Mouse (Mus musculus) frontal cortex, postnatal 10 days (tissue): ENCODE data around the gene Ptch1.

Experiments used
- DNase-seq, 2 experiments: peaks; one replicate each; pipeline ENCODE4 v3.0.0; 2022; ENCODE audit warnings: low spot score in 2 of 2, mixed read lengths in 1 of 2

Gene Ptch1

DNA sequence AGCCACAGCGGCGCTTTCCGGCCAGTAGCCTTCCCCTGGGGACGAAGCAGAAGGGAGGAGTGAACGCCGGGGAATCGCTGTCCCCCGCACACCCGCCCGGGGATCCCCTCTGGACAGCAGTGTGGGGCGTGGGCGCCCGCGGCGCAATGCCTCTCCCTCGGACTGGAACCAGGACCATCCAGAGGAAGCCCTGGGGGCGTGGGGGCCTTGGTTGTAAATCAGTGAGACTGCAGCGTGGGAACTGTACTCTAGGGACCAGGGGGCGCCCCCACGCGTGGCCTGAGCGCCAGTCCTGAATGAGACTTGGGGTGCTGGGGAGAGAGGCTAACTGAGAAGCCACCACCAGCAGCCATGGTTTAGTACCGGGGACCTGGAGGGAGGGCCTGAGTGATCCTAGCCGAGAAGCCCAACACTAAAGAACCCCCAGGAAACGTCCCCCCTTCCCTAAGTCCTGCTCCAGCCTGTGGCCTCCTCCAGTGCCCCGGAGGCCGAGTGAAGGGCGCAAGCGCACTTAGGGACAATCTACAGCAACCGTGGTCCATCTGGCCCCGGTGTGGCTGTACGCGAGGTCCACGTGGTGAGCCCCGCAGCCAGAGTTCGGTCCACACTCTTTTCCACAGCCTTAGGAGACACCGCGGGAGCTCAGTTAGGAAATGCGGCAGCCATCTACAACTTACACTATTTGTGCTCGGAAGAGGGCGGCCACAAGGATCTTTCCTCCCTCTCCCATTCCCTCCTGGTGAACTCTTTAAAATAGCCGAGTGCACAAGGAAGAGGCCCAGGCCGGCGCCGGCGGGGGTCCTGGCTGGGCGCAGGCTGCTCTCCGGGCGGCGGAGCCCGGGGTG, 9.4 kb downstream of the Ptch1 start:
- peak; percentile 48 to 56 for DNase-seq

DNA sequence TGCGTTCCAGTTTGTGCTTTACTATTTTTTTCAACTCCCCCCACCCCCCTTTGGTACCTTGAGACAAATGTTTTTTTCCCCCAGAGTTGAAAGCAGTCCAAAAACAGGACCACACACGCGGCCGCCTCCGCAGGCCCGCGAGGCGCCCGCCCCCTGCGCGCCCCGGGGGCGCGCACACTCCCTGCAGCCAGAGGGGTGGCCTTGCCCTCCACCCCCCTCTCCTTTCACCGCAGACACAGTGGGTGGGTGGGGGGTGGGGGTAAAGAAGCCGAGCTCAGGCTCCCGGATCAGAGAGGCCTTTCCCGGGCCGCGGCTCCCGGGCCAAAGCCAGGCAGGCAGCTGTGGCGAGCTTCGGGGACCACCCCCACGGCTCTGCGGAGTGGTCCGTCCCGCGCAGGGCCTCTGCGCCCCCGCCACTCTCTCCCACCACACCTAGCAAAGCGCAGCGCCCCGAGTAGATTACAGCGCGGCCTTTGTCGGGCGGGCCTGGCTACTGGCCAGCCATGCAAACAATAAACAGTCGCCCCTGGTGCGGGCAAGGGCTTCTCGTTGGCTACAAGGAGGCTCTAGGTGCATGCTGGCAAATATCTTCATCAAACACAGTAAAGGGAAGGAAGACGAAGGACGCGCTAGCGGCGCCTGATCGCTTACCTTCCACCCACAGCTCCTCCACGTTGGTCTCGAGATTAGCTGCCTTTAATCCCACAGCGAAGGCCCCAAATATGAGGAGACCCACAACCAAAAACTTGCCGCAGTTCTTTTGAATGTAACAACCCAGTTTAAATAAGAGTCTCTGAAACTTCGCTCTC, 10.2 kb downstream of the Ptch1 start:
- DNase-seq: peak; percentile 58 to 73

DNA sequence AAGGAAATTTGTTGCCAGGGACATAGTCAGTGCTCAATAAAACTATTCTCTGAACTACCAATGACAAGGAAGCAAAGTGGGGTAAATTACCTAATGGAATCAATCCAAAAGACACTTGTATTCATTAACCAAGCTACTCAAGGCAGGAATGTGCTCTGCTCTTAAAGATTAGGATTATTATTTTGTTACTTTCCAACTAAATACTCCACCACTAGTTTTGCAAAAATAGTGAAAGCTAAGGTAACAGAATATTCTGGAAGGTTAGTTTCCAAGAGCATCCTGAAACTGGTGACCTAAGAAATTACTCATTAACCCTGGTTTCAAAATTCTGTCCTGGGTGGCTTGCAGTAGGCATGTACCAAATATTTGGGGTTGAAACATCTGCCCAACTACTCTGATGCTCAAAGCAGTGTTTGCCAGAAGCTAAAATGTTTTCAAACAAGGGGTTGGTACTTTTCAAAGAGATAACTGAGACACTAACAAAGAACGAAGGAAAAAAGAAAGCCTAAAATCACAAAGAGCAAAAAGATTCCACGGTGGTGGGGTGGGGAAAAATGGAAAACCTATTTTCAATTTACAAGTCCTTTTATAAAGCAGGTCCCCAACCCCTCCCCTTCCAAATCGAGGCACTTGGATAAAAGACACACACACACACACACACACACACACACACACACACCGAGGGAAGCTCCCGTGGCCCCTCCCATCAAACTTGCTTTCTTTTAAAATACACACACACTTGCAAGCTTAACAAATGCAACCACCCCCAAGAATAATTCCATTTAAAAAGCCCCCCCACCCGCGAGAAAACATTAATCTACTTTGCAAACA, 11.0 kb downstream of the Ptch1 start:
- DNase-seq: no peak

DNA sequence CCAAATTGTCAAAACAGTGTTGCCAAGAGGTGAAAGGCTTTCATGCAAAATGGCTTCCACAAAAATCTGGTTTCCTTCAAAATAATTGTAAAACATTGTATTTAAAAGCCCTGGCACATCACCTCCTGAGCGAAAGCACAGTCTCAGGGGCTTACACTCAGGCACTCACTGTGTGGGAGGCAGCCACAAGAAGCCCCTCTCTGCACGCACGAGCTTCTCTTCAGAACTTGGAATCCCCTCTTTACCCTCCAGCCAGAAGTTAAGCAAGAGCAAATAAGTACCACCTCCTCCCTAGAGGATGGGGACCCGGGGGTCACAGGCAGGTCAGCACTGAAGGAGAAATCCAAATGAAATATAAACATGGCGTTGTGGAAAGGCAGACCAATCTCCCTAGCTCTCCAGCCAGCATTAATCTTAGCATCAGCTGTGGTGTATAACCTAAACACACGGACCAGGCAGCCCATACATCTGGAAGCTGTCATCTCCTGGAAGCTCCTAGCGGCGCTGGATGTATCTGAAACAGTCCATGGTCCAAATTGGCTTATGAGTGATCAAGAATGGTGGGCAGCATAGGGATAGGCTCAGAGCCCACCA, 15.0 kb downstream of the Ptch1 start:
- no peak for DNase-seq

DNA sequence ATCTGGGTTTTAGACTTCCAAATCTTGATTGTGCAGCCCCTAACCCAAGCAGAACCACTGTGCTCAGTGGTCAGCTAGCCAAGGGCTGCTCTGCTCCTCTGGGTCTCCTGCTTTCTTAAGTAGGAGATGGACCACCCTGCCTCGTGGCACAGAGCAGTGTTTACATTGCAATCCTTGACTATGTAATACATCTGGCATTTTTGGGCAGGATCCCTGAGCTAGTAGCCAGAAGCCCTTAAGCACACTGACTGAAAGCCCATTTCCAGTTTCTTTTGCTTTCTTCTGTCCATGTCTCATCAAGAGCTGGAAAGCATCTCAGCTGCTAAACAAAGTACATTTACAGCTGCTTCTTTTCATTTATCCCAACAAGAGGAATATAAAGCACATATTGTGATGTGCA, 17.0 kb downstream of the Ptch1 start:
- DNase-seq: no peak

DNA sequence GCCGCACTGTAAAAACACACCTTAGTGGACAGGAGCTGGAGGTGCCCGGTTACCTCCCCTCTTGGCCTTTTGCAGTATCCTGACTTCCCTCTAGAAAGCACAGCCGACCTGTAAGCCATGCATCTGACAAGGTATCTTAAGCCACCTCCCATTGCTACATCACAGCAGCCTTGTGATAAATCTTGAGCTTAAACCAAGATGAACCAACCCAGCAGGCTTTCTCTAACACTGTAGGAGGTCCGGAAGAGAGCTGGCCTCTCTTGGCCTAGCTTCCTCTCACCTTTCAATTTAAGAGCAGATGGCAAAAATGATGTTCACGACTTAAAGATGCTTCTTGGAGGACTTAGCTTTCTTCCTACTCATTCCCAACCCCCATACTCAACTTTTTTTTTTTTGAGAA, 17.5 kb downstream of the Ptch1 start:
- DNase-seq: no peak

DNA sequence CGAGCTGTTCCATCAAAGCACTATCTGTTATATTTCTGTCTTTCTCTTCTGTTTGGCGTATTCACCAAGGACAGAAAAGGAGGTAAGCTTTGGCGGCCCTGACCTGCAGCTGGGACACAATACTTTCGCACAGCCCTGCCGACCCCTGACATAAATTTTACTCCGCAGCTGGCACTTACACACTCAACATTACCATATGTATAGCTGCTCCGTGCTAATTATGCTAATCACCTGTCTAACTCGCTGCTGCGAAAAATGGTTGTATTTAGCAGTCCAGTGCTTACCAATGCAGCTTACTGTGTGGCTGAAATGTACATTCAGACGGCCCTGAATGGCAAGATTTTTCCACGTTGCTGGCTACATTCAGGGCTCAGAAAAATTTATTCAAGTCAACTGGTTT, 18.8 kb downstream of the Ptch1 start:
- no peak for DNase-seq

DNA sequence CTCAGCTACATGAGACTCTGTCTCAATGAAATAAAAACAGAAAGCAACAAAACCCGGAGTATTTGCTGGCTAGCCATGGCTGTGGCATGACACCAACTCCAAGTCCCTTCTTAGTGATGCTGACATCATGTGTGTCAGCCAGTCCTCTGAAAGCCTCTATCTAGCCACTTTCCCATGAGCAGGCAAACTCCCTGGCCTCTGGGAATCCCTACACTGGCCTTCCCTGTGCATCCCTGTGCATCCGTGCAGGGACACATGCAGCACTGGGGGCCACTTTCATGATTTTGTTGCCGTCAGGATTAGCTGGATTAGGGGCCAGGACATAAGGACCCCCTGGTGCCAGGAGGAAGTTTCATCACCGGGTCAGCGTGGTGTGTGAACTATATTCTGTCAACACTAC, 20.0 kb downstream of the Ptch1 start:
- no peak for DNase-seq

DNA sequence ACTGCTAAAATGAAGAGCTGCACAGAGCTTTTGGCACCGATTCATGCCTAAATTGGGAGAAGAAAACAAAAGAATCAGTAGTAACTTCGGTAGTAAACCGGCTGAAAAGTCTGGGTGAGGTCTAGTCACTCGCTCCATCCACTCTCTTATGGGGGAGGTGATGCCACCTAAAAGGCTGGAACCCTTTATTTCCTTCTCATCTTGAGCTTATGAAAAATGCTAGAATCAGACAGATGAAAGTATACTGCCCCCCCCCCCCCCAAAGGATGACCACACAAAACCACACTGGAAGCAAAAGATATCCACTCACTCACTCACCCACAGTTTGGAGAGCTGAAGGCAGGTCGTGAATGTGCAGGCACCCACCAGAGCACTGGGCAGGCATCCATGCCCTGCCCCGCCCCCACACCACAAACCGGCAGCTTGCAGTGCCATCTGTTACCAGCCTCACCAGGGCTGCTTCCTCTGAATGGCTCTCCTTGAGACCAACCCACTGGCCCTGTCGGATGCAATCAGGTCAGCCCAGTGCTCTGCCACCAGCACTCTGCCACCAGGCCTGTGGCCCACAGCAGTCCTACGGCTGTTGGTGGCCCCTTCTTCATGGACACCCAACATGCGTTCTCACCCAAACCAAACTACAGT, 21.0 kb downstream of the Ptch1 start:
- peak; percentile 77 for DNase-seq

DNA sequence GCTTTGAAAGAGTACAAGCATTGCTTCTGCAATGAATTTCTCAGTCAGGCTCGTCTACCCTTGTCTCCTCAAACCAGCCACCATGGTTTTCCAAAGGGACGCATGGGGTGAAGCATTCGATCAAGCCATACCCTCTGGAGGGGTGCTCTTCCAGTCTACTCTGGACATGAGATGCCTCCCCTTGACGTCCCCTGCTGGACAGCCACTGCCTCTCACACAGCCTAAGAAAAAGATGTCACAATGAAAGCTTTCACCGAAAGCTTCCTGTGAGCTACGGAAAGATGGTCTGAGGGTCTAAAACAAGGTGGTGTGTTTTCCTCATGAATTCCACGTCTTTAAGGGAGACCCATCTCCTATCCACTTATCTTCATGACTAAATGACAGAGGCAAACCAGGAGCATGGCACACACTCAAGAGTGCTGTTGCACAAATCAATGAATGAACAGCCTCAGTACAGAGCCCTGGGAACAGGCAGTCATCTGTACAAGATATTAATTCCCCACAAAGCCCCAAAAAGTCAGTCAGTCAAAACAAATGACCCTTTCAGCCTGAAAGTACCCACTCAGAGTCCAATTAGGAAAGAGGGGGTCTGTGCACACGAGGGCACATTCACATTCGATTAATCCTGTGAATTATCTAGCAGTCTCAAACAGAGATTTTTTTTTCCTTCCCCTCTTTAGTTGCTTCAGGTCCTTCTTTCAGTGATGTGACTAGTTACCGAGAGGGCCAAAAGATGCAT, 21.7 kb downstream of the Ptch1 start:
- no peak for DNase-seq

DNA sequence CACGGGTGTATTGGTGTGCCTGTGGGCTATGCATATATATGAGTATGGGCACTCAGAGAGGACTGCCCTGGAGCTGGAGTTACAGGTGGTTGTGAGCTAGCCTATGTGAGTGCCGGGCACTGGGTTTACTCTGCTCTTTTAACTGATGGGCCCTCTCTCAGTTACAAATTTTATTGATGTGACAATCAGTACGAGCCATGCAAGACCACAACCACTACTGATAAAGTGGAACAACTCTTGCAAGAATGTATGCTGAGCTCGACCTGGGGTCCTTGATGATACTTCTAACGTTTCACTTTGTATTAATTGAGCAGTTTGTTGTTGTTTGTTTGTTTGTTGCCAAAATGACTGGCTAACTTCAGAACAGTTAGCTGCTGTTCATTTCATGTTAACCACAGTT, 23.0 kb downstream of the Ptch1 start:
- no peak for DNase-seq

DNA sequence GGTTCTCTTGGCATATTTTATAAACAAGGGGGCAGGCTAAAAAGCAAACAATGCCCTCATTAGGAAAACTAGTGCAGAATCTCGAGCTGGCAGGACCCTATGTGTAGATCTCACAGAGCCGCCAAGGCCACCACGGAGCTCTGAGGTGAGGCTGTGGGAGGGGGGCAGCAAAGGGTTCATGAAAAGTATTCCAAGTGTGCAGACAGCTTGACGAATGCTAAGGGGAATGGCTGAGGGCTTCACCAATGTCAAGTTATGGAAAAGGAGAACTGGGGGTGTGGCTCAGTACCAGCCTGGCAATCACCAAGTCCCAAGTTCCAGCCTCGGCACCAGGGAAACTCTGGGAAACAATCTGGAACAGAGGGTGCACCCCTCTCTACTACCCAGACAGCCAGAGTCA, 24.2 kb downstream of the Ptch1 start:
- peak; percentile 28 to 38 for DNase-seq

DNA sequence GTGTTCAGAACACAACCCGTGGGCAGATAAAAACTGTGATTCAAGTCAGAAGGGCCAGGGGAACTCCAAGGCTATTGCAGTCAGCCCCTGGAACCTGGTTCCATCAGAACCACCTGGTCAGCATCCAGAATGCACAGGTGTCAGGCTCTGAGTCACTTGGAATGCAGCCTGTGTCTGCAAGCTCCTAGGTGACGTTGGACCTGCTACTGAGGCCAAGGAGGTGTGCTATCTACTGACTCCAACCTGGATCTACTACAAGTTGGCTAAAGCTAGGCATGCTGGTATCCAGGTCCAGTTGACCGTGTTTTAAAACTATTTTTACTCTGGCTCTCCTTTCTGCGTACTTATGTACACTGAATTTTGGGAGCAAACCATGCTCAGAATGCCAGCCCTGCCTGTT, 24.8 kb downstream of the Ptch1 start:
- DNase-seq: no peak

DNA sequence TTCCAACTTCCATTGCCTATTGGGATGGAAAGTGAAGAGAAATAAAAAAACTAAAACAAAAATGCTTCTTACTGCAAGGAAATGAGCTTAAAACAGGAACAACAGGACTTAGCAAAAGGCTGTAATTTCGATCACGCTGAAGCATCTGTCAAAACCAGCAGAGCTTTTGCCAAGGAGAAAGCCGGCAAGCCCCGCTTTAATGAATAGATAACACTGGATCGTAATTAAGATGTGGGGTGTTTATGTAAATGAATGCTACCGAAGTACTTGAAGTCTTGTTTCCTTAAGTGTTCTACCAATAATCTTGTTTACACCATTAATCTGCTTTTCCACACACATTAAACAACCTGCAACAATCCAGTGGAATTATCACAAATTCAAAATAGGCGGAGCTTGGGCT, 28.1 kb downstream of the Ptch1 start:
- no peak for DNase-seq

DNA sequence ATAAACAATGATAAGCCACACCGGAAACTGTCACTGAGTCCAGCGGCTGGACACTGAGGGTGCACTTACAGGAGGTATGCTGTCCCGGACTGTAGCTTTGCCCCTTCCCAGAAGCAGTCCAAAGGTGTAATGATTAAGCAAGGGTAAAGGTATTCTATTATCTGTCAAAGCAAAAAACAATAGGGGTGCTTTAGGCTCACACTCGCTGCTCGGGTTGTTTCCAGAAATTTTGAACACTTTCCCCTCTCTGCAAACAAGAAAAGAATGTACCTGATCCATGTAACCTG, 28.5 kb downstream of the Ptch1 start:
- DNase-seq: no peak

DNA sequence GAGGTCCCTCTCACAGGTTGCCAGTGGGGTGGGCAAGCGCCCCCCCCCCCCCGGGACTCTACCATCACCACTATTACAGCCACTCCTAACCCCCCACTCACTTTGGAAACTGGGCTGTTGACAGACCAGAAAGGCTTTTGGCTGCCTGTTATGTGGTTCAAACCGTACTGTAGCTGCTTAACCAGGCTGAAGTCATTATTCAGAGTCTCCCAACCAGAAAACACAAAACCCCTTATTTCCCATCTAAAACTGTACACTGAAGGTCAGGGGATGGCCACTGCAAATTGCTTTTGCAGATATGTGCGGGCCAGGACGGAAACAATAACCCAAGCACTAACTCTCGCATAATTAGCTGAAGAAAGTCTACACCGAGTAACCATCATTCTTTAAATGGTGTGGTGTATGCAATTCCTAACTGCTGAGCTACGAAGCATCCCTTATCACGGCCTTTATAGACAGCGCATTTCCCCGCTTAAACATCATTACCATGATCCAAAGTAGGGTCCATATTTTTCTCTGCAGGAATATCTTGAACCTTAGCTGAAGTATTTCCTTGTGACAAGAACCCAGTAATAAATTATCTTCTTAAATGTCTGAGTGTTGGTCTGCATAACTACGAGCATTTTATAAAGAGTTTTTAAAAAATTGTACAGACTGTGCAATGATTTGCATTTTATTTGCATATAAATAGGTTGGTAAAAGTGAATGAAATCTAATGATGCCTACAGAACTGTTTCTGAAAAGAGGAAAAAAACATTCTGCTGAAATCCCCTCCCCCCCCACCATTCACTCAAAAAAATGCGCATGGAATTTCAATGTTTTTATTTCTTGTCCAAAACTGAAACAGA, 29.1 kb downstream of the Ptch1 start:
- DNase-seq: no peak

DNA sequence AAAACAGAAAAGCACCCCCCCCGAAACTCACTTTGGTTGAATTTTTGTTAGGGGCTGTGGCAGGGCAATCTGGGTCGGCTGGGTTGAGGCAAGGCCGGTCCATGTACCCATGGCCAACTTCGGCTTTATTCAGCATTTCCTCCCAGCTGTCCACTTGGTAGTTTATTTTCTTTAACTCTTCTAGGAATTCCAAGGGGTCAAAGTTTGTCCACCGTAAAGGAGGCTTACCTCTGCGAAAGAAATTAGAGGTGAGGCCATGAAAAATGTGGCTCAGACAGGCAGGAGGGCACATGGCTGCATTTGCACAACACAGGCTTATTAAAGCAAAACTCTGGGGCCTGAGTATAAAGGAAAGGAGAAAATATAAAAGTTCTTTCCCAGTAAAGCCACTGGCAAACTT, 29.9 kb downstream of the Ptch1 start:
- no peak for DNase-seq

DNA sequence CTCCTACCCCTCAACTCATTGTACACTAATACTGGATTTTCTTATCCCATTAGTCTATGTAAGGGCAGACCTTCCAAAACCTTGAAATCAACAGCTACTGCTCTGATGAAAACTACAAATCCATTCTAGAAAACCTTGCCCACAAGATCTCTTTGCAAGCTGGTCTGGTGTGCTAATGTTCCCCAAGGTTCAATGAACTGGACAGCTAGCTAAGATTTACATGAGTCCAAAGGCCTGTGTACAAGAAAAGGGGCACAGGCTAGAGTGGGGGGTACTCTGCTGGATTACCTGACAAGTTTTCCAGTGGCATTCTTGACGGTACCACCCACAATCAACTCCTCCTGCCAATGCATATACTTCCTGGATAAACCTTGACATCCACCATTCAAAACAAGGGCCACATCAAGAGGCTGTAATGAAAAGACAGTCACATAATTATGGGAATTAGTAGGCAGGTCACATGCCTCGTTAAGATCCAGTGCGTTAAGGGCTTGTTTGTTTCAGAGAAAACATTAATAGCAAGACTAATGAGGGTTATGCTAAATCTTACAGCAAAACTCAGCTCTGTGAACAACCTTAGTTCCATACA, 30.5 kb downstream of the Ptch1 start:
- DNase-seq: no peak

DNA sequence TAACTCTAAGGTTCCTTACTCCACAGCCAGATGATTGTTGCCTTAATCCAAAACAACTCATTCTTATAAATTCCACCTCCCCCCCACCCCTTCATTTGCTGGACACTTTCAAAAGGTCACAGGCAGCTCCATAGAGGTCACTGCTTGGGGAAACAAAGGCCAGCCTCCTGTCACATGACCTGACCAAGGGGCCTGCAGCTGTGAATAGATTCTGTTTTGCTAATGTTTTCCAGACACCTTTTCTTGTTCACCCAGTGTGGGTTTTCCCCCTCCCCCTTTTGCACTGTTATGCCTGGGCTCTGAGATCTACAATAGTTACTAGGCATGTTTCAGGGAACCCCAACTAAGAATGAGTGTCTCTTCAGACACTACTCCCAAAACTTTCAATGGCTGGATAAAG, 31.9 kb downstream of the Ptch1 start:
- DNase-seq: no peak

DNA sequence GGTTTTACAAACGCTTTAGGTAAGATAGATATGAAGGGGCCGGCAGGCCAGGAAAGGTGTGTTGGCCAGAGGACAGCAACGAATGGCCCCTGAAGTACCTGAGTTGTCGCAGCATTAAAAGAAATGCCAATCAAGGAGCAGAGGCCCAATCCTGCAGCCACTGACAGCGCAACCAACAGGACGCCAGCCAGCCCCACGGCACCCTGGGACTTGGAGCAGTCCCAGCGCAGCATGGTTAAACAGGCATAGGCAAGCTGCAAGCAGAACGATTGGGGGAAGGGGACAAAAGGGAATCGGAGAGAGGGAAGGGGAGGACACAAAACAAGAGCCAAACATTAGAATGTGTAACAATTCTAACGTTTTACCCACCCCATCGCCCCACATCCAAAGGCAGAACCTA, 32.8 kb downstream of the Ptch1 start:
- DNase-seq: no peak
